Mouse (Mus musculus): ENCODE measurements at regions not wholly inside any gene's neighbourhood (a gene's known extent, or its start where the extent isn't known, plus 50 kb on each side); places are given as distances from the start of the nearest gene placed in this dataset.

- Histone ChIP-seq H3K9me3 (no peaks in the 10 kb centered on the region), H3K27ac (no peak overlapping the region), H3K36me3 (no peaks in the 10 kb centered on the region), H3K4me1 (replicated peaks) (peaks cover 30% of the 10 kb centered on the region), H3K4me2 (no peak overlapping the region), H3K9ac (no peak overlapping the region), H3K27me3 (peaks cover 17% of the 10 kb centered on the region), H3K4me3 (no peak overlapping the region)
- no peak for ATAC-seq (ENCODE audit: low FRiP score)
- 54% methylated on average over 2 of the region's 2 CpGs for WGBS
These were observed 423.4 kb upstream of the Smim15 start for GRCm38 (mm10) chr13:107620887-107621286.

GRCm38 (mm10) chr13:107620210-107620609, 424.0 kb upstream of the Smim15 start:
- 8% methylated on average over 6 of the region's 6 CpGs for WGBS
- H3K36me3 ChIP-seq = no peaks in the 10 kb centered on the region
- no peaks in the 10 kb centered on the region for H3K9me3 ChIP-seq

GRCm38 (mm10) chr13:107619430-107619927, 424.8 kb upstream of the Smim15 start:
- no peaks in the 10 kb centered on the region for H3K36me3 ChIP-seq
- 22% methylated on average over 9 of the region's 9 CpGs for WGBS
- peak overlapping the region; percentile 64 for H3K27ac ChIP-seq
- H3K27me3 ChIP-seq = peaks cover 23% of the 10 kb centered on the region
- H3K9me3 ChIP-seq = no peaks in the 10 kb centered on the region
- H3K4me3 ChIP-seq = no peak overlapping the region
- H3K9ac ChIP-seq = peak overlapping the region; percentile 13; the same call in 1 of the 2 replicates
- peaks cover 30% of the 10 kb centered on the region for H3K4me1 ChIP-seq (replicated peaks)
- 0 out of 2 replicates have a peak overlapping the region, but pooled peaks have one; percentile 0 for H3K4me2 ChIP-seq
- peak; percentile 32; the same call in 1 of the 2 replicates for ATAC-seq (ENCODE audit: low FRiP score)

More at GRCm38 (mm10) chr13:107620210-107620609, 424.0 kb upstream of the Smim15 start:
- no peak for ATAC-seq (ENCODE audit: low FRiP score)
- no peak overlapping the region for H3K4me2 ChIP-seq
- peaks cover 30% of the 10 kb centered on the region for H3K4me1 ChIP-seq (replicated peaks)
- peaks cover 21% of the 10 kb centered on the region for H3K27me3 ChIP-seq
- H3K9ac ChIP-seq = no peak overlapping the region
- H3K4me3 ChIP-seq = no peak overlapping the region
- no peak overlapping the region for H3K27ac ChIP-seq

- Histone ChIP-seq H3K4me2 (0 out of 2 replicates have a peak overlapping the region, but pooled peaks have one; percentile 0), H3K27ac (peak overlapping the region; percentile 64), H3K36me3 (no peaks in the 10 kb centered on the region), H3K27me3 (peaks cover 26% of the 10 kb centered on the region), H3K9me3 (no peaks in the 10 kb centered on the region), H3K4me3 (no peak overlapping the region), H3K9ac (peak overlapping the region; percentile 13; the same call in 1 of the 2 replicates), H3K4me1 (replicated peaks) (peaks cover 30% of the 10 kb centered on the region)
- no peak for ATAC-seq (ENCODE audit: low FRiP score)
- 28% methylated on average over 15 of the region's 15 CpGs for WGBS
These were observed 425.3 kb upstream of the Smim15 start for GRCm38 (mm10) chr13:107618796-107619429.

GRCm38 (mm10) chr13:107618369-107618771, 425.9 kb upstream of the Smim15 start:
- H3K4me3 ChIP-seq = no peak overlapping the region
- H3K27me3 ChIP-seq = peaks cover 23% of the 10 kb centered on the region
- 7% methylated on average over 8 of the region's 8 CpGs for WGBS
- H3K9me3 ChIP-seq = no peaks in the 10 kb centered on the region
- peak overlapping the region; percentile 24; the same call in 1 of the 2 replicates for H3K27ac ChIP-seq
- H3K4me2 ChIP-seq = no peak overlapping the region
- H3K4me1 ChIP-seq (replicated peaks) = peaks cover 30% of the 10 kb centered on the region
- no peak for ATAC-seq (ENCODE audit: low FRiP score)
- no peak overlapping the region; the same call in 1 of the 2 replicates for H3K9ac ChIP-seq
- no peaks in the 10 kb centered on the region for H3K36me3 ChIP-seq

- Histone ChIP-seq H3K4me1 (replicated peaks) (peaks cover 30% of the 10 kb centered on the region), H3K27ac (peak overlapping the region; percentile 24; the same call in 1 of the 2 replicates), H3K9me3 (no peaks in the 10 kb centered on the region), H3K4me2 (no peak overlapping the region), H3K36me3 (no peaks in the 10 kb centered on the region), H3K27me3 (peaks cover 21% of the 10 kb centered on the region), H3K9ac (no peak overlapping the region), H3K4me3 (no peak overlapping the region)
- WGBS = 9% methylated on average over 2 of the region's 2 CpGs
- peak; percentile 61; the same call in 1 of the 2 replicates for ATAC-seq (ENCODE audit: low FRiP score)
These were observed 426.7 kb upstream of the Smim15 start for GRCm38 (mm10) chr13:107617582-107617981.

- no peak for ATAC-seq (ENCODE audit: low FRiP score)
- Histone ChIP-seq H3K4me3 (no peak overlapping the region), H3K27me3 (peaks cover 18% of the 10 kb centered on the region), H3K27ac (no peak overlapping the region), H3K4me2 (no peak overlapping the region), H3K9ac (no peak overlapping the region), H3K9me3 (no peaks in the 10 kb centered on the region), H3K4me1 (replicated peaks) (peaks cover 30% of the 10 kb centered on the region), H3K36me3 (no peaks in the 10 kb centered on the region)
- WGBS = 75% methylated on average over 4 of the region's 4 CpGs
These were observed 427.5 kb upstream of the Smim15 start for GRCm38 (mm10) chr13:107616775-107617174.

GRCm38 (mm10) chr13:107608996-107609503, 435.2 kb upstream of the Smim15 start:
- H3K27ac ChIP-seq = no peak overlapping the region
- no peak overlapping the region for H3K4me3 ChIP-seq

GRCm38 (mm10) chr13:107607294-107607693, 437.0 kb upstream of the Smim15 start:
- ATAC-seq (ENCODE audit: low FRiP score) = no peak
- Histone ChIP-seq H3K27me3 (peaks cover 6% of the 10 kb centered on the region; the same call in 1 of the 2 replicates), H3K9me3 (0 out of 2 replicates have a peak, but pooled peaks cover 8% of the 10 kb centered on the region), H3K4me3 (no peak overlapping the region), H3K4me1 (replicated peaks) (0 out of 2 replicates have a peak, but pooled peaks cover 3% of the 10 kb centered on the region), H3K36me3 (no peaks in the 10 kb centered on the region), H3K4me2 (no peak overlapping the region), H3K9ac (no peak overlapping the region), H3K27ac (no peak overlapping the region)
- WGBS = 88% methylated on average over 4 of the region's 4 CpGs

More at GRCm38 (mm10) chr13:107608996-107609503, 435.2 kb upstream of the Smim15 start:
- WGBS = 78% methylated on average over 3 of the region's 3 CpGs
- H3K9me3 ChIP-seq = 0 out of 2 replicates have a peak, but pooled peaks cover 2% of the 10 kb centered on the region
- ATAC-seq (ENCODE audit: low FRiP score) = no peak
- no peak overlapping the region for H3K4me2 ChIP-seq
- 0 out of 2 replicates have a peak, but pooled peaks cover 3% of the 10 kb centered on the region for H3K4me1 ChIP-seq (replicated peaks)
- H3K9ac ChIP-seq = no peak overlapping the region
- peaks cover 6% of the 10 kb centered on the region; the same call in 1 of the 2 replicates for H3K27me3 ChIP-seq
- H3K36me3 ChIP-seq = no peaks in the 10 kb centered on the region

- ATAC-seq (ENCODE audit: low FRiP score) = no peak
- 80% methylated on average over 5 of the region's 5 CpGs for WGBS
- H3K27me3 ChIP-seq = no peaks in the 10 kb centered on the region
- H3K9me3 ChIP-seq = 0 out of 2 replicates have a peak, but pooled peaks cover 8% of the 10 kb centered on the region
- H3K4me1 ChIP-seq (replicated peaks) = peaks cover 21% of the 10 kb centered on the region
- H3K9ac ChIP-seq = no peak overlapping the region
- H3K4me3 ChIP-seq = no peak overlapping the region
- 0 out of 2 replicates have a peak overlapping the region, but pooled peaks have one; percentile 8 for H3K27ac ChIP-seq
- H3K4me2 ChIP-seq = no peak overlapping the region
- H3K36me3 ChIP-seq = no peaks in the 10 kb centered on the region
These were observed 442.1 kb upstream of the Smim15 start for GRCm38 (mm10) chr13:107602149-107602548.

- H3K4me2 ChIP-seq = peak overlapping the region; percentile 35
- H3K36me3 ChIP-seq = no peaks in the 10 kb centered on the region
- H3K27me3 ChIP-seq = no peaks in the 10 kb centered on the region
- ATAC-seq (ENCODE audit: low FRiP score) = peak; percentile 34; the same call in 1 of the 2 replicates
- H3K9me3 ChIP-seq = 0 out of 2 replicates have a peak, but pooled peaks cover 8% of the 10 kb centered on the region
- no peak overlapping the region for H3K9ac ChIP-seq
- no peak overlapping the region for H3K4me3 ChIP-seq
- no peak overlapping the region for H3K27ac ChIP-seq
- WGBS = 89% methylated on average over 4 of the region's 4 CpGs
- peaks cover 21% of the 10 kb centered on the region for H3K4me1 ChIP-seq (replicated peaks)
These were observed 443.2 kb upstream of the Smim15 start for GRCm38 (mm10) chr13:107601132-107601439.

GRCm38 (mm10) chr13:107600331-107601131, 443.7 kb upstream of the Smim15 start:
- Histone ChIP-seq H3K9me3 (0 out of 2 replicates have a peak, but pooled peaks cover 8% of the 10 kb centered on the region), H3K4me1 (replicated peaks) (peaks cover 21% of the 10 kb centered on the region), H3K27me3 (no peaks in the 10 kb centered on the region), H3K9ac (no peak overlapping the region), H3K4me2 (peak overlapping the region; percentile 35), H3K36me3 (no peaks in the 10 kb centered on the region), H3K4me3 (no peak overlapping the region), H3K27ac (no peak overlapping the region)
- 31% methylated on average over 22 of the region's 22 CpGs for WGBS
- ATAC-seq (ENCODE audit: low FRiP score) = peak; percentile 60
